Comparison of ENCODE assay signal across 17 mouse cellular contexts in the genomic region with DNA sequence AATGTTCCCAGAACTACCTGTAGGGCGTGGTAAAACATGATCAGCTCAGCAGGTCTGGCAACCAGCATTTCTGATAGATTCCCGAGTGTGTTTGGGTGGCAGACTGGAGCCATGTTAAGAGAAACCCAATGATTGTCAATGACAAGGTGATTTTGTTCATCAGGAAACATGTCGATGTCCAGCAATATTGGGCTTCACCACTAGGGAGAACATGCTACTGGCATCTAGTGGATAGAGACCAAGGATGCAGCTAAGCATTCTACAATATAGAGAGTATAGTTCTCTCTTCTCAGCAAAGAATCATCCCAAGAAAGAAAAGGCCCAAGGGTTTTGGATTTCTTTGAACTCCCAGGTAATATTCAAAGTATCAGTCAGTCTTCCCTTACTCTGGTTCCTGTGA.
DNase-seq lines count a peak whose midpoint lies in the region; ATAC-seq and TF ChIP-seq lines count a peak whose summit lies in the region.
"Had no signal": no experiment of that assay in that cellular context is flagged by ENCODE, and none has a peak within 500 bp of the region (broad histone marks: within the 10 kb centered on the region; RNA-seq: fewer than 3 reads in every experiment).

No protein-coding gene starts in this region.

- no peaks in the 10 kb centered on the region for H3K27me3 ChIP-seq in forebrain, postnatal 0 days (ENCODE audit: insufficient read depth, low read length)
- H3K27me3 ChIP-seq in forebrain, embryonic 16.5 days (replicated peaks; ENCODE audit: control insufficient read depth, insufficient read depth, low read length): no peaks in the 10 kb centered on the region
- H3K27me3 ChIP-seq in heart, postnatal 0 days (ENCODE audit: control insufficient read depth, insufficient read depth, low read length): no peaks in the 10 kb centered on the region
- no peaks in the 10 kb centered on the region for H3K27me3 ChIP-seq in lung, embryonic 14.5 days (ENCODE audit: insufficient read depth, low read length)
- no peaks in the 10 kb centered on the region for H3K27me3 ChIP-seq in splenic B cell, adult 2 months (ENCODE audit: control insufficient read depth, insufficient read depth, low read length, poor library complexity, severe bottlenecking)
- H3K27me3 ChIP-seq: limb, embryonic 12.5 days; midbrain, embryonic 13.5 days had no signal

- DNase-seq in forebrain, postnatal 0 days: no peak
- DNase-seq in heart, postnatal 0 days (ENCODE audit: low spot score): no peak
- no peak for DNase-seq in heart, postnatal 36 days
- no peak for DNase-seq in lung, embryonic 14.5 days
- no peak for DNase-seq in lung, postnatal 10 days
- peak; percentile 44 for DNase-seq in splenic B cell, adult 2 months (ENCODE audit: low read depth, low spot score)
- DNase-seq in adrenal gland, adult 18-20 months (ENCODE audit: low spot score in 2 of 2): no peak
- DNase-seq: adrenal gland, postnatal 14 days; cerebellum, adult 2 months; heart, postnatal 4 days; kidney, adult 9 months; thymus, postnatal 4 days had no signal

- 93% methylated on average over 3 of the region's 3 CpGs for WGBS in forebrain, postnatal 0 days
- WGBS in forebrain, embryonic 16.5 days: 89% methylated on average over 3 of the region's 3 CpGs
- WGBS in heart, postnatal 0 days: 73% methylated on average over 3 of the region's 3 CpGs
- 89% methylated on average over 3 of the region's 3 CpGs for WGBS in lung, embryonic 14.5 days

- no peaks in the 10 kb centered on the region for H3K9me3 ChIP-seq in forebrain, postnatal 0 days (ENCODE audit: low read length)
- H3K9me3 ChIP-seq in forebrain, embryonic 16.5 days (ENCODE audit: control insufficient read depth, low read length): no peaks in the 10 kb centered on the region
- no peaks in the 10 kb centered on the region for H3K9me3 ChIP-seq in heart, postnatal 0 days (replicated peaks; ENCODE audit: control insufficient read depth, low read length)
- H3K9me3 ChIP-seq in lung, embryonic 14.5 days (ENCODE audit: low read depth, low read length): no peaks in the 10 kb centered on the region
- H3K9me3 ChIP-seq: limb, embryonic 12.5 days; midbrain, embryonic 13.5 days had no signal

- peaks cover 7% of the 10 kb centered on the region; the same call in 1 of the 2 replicates for H3K4me1 ChIP-seq in forebrain, postnatal 0 days (ENCODE audit: insufficient read depth)
- H3K4me1 ChIP-seq in forebrain, embryonic 16.5 days (replicated peaks; ENCODE audit: control insufficient read depth, insufficient read depth, low read length): peaks cover 7% of the 10 kb centered on the region
- H3K4me1 ChIP-seq in heart, postnatal 0 days (ENCODE audit: control insufficient read depth, insufficient read depth): 0 out of 2 replicates have a peak, but pooled peaks cover 6% of the 10 kb centered on the region
- H3K4me1 ChIP-seq in lung, embryonic 14.5 days (ENCODE audit: insufficient read depth): no peaks in the 10 kb centered on the region

- no peak overlapping the region for H3K4me3 ChIP-seq in forebrain, postnatal 0 days (ENCODE audit: low read depth, low read length)
- H3K4me3 ChIP-seq in forebrain, embryonic 16.5 days (replicated peaks; ENCODE audit: low read length): no peak overlapping the region
- H3K4me3 ChIP-seq in heart, postnatal 0 days (ENCODE audit: low read depth, low read length): no peak overlapping the region
- no peak overlapping the region for H3K4me3 ChIP-seq in lung, embryonic 14.5 days (ENCODE audit: low read depth, low read length)
- H3K4me3 ChIP-seq: limb, embryonic 12.5 days; midbrain, embryonic 13.5 days had no signal

- no peak overlapping the region for H3K27ac ChIP-seq in forebrain, postnatal 0 days (ENCODE audit: low read depth, low read length)
- no peak overlapping the region for H3K27ac ChIP-seq in forebrain, embryonic 16.5 days (ENCODE audit: low read length)
- no peak overlapping the region for H3K27ac ChIP-seq in heart, postnatal 0 days (ENCODE audit: low read depth)
- H3K27ac ChIP-seq in lung, embryonic 14.5 days (ENCODE audit: low read depth): no peak overlapping the region
- H3K27ac ChIP-seq: limb, embryonic 12.5 days; macrophage; midbrain, embryonic 13.5 days had no signal

- TF ChIP-seq CTCF in forebrain, postnatal 0 days (IDR thresholded peaks at IDR 0.05; ENCODE audit: low read depth): peak; percentile 46; the same call in 1 of the 2 replicates
- peak; percentile 60 for TF ChIP-seq CTCF in heart, postnatal 0 days (IDR thresholded peaks at IDR 0.05; ENCODE audit: low read depth)
- TF ChIP-seq CTCF in lung, embryonic 14.5 days (IDR thresholded peaks at IDR 0.05; ENCODE audit: low read depth): peak; percentile 39

- H3K9ac ChIP-seq in forebrain, postnatal 0 days: no peak overlapping the region
- no peak overlapping the region for H3K9ac ChIP-seq in forebrain, embryonic 16.5 days (replicated peaks; ENCODE audit: low read depth, low read length)
- no peak overlapping the region for H3K9ac ChIP-seq in heart, postnatal 0 days (replicated peaks; ENCODE audit: low read depth, low read length)
- no peak overlapping the region for H3K9ac ChIP-seq in lung, embryonic 14.5 days
- H3K9ac ChIP-seq: limb, embryonic 12.5 days; midbrain, embryonic 13.5 days had no signal

- intact Hi-C loops in heart, postnatal 36 days (cut with DNase I): no loop called here

- H3K36me3 ChIP-seq in forebrain, postnatal 0 days (ENCODE audit: insufficient read depth): no peaks in the 10 kb centered on the region
- no peaks in the 10 kb centered on the region for H3K36me3 ChIP-seq in forebrain, embryonic 16.5 days (ENCODE audit: control insufficient read depth, insufficient read depth)
- H3K36me3 ChIP-seq in heart, postnatal 0 days (replicated peaks; ENCODE audit: control insufficient read depth, insufficient read depth, low read length): no peaks in the 10 kb centered on the region
- no peaks in the 10 kb centered on the region for H3K36me3 ChIP-seq in lung, embryonic 14.5 days (ENCODE audit: insufficient read depth)
- no peaks in the 10 kb centered on the region for H3K36me3 ChIP-seq in splenic B cell, adult 2 months (ENCODE audit: control insufficient read depth, insufficient read depth, low read length, poor library complexity, severe bottlenecking)
- H3K36me3 ChIP-seq: limb, embryonic 12.5 days; midbrain, embryonic 13.5 days had no signal

- no peak for TF ChIP-seq EP300 in heart, postnatal 0 days (IDR thresholded peaks at IDR 0.05; ENCODE audit: low read depth)

- no peak overlapping the region for H3K4me2 ChIP-seq in forebrain, postnatal 0 days (ENCODE audit: low read depth)
- H3K4me2 ChIP-seq in forebrain, embryonic 16.5 days (ENCODE audit: low read length): no peak overlapping the region
- H3K4me2 ChIP-seq in heart, postnatal 0 days (ENCODE audit: low read depth, low read length): no peak overlapping the region
- H3K4me2 ChIP-seq in lung, embryonic 14.5 days: no peak overlapping the region
- H3K4me2 ChIP-seq: limb, embryonic 12.5 days; midbrain, embryonic 13.5 days had no signal

- ATAC-seq in forebrain, postnatal 0 days: no peak
- ATAC-seq in forebrain, embryonic 16.5 days: no peak
- ATAC-seq in heart, postnatal 0 days (ENCODE audit: insufficient read depth, low read depth): 0 out of 2 replicates have a peak, but pooled peaks have one; percentile 36
- no peak for ATAC-seq in lung, embryonic 14.5 days (ENCODE audit: insufficient read depth)
- ATAC-seq: CD4-positive, CD25-positive, alpha-beta regulatory T cell, adult 4 months; midbrain, embryonic 13.5 days had no signal
